Comparison of ENCODE assay signal across 9 mouse cellular contexts in the genomic region with DNA sequence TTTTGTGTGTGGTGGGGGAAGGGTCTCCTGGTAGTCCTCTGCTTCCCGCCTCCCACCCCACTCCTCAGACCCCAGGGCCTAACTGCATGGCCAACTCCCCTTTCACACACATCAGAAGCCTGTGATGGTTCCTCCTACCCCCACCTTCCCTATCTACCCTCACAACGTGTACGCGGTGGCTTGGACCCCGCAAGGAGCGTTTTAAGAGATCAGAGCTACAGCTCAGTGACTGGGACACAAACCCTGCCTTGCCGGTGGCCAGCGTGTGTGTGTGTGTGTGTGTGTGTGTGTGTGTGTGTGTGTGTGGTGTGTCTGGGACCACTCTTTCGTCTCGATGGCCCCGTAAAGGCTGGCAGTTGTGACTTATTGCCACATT. TPM values are rescaled to one million over a fixed set of nuclear protein-coding genes. Genes with fewer than 3 reads are reported as not detected.
DNase-seq lines count a peak whose midpoint lies in the region; ATAC-seq and TF ChIP-seq lines count a peak whose summit lies in the region.
"Had no signal": no experiment of that assay in that cellular context is flagged by ENCODE, and none has a peak within 500 bp of the region (broad histone marks: within the 10 kb centered on the region; RNA-seq: fewer than 3 reads in every experiment).

No protein-coding gene starts in this region.

- H3K9ac ChIP-seq in heart, embryonic 13.5 days, result peak overlapping the region; percentile 84
- peak overlapping the region; percentile 60 for H3K9ac ChIP-seq in MEL (ENCODE audit: control insufficient read depth, low read depth, low read length, poor library complexity, severe bottlenecking)
- peak overlapping the region; percentile 87 for H3K9ac ChIP-seq in forebrain, embryonic 14.5 days (ENCODE audit: low read length)
- peak overlapping the region; percentile 72 for H3K9ac ChIP-seq in liver, embryonic 16.5 days (ENCODE audit: low read depth, low read length)

- no peaks in the 10 kb centered on the region for H3K9me3 ChIP-seq in heart, embryonic 13.5 days
- no peaks in the 10 kb centered on the region for H3K9me3 ChIP-seq in MEL (replicated peaks; ENCODE audit: insufficient read depth, low read length)
- no peaks in the 10 kb centered on the region for H3K9me3 ChIP-seq in forebrain, embryonic 14.5 days (replicated peaks; ENCODE audit: control insufficient read depth, low read length)
- no peaks in the 10 kb centered on the region for H3K9me3 ChIP-seq in liver, embryonic 16.5 days (replicated peaks; ENCODE audit: control insufficient read depth, low read length)

- H3K79me2 ChIP-seq in MEL (ENCODE audit: control insufficient read depth, insufficient read depth, low read length, poor library complexity), result no peaks in the 10 kb centered on the region

- no peak for TF ChIP-seq CTCF in MEL (IDR thresholded peaks at IDR 0.05 in 2 of 3, conservative IDR thresholded peaks at IDR 0.05 in 1 of 3; ENCODE audit: control insufficient read depth in 1 of 3, insufficient read depth in 1 of 3, low read depth in 2 of 3, low read length in 3 of 3, poor library complexity in 1 of 3, severe bottlenecking in 1 of 3)

- TF ChIP-seq POLR2A in MEL (IDR thresholded peaks at IDR 0.05; ENCODE audit: control insufficient read depth in 1 of 2, insufficient read depth in 1 of 2, low read depth in 1 of 2, low read length in 2 of 2, poor library complexity in 1 of 2), result no peak

- intact Hi-C loops in heart, postnatal 10 days (cut with DNase I), result no loop called here

- peaks cover 7% of the 10 kb centered on the region for H3K4me1 ChIP-seq in heart, embryonic 13.5 days
- H3K4me1 ChIP-seq in MEL (ENCODE audit: control insufficient read depth in 1 of 2, insufficient read depth in 2 of 2, low read length in 2 of 2), result peaks cover 6% of the 10 kb centered on the region in 2 experiments; a peak in 3 of 4 replicates
- no peaks in the 10 kb centered on the region for H3K4me1 ChIP-seq in forebrain, embryonic 14.5 days (ENCODE audit: control insufficient read depth, insufficient read depth, low read length)
- peaks cover 19% of the 10 kb centered on the region for H3K4me1 ChIP-seq in liver, embryonic 16.5 days (ENCODE audit: control insufficient read depth, low read depth, low read length)

- peaks cover 25% of the 10 kb centered on the region for H3K27me3 ChIP-seq in heart, embryonic 13.5 days (replicated peaks)
- H3K27me3 ChIP-seq in MEL (ENCODE audit: control insufficient read depth in 1 of 2, insufficient read depth in 2 of 2, low read length in 2 of 2), result no peaks in the 10 kb centered on the region
- no peaks in the 10 kb centered on the region for H3K27me3 ChIP-seq in forebrain, embryonic 14.5 days (replicated peaks; ENCODE audit: control insufficient read depth, insufficient read depth, low read length)
- H3K27me3 ChIP-seq in liver, embryonic 16.5 days (ENCODE audit: control insufficient read depth, insufficient read depth, low read depth, low read length), result peaks cover 2% of the 10 kb centered on the region; the same call in 1 of the 2 replicates

- DNase-seq in heart, adult 11 months, result no peak
- DNase-seq in MEL (ENCODE audit: low read depth, low spot score), result peak; percentile 50
- DNase-seq in forebrain, embryonic 14.5 days (ENCODE audit: low spot score), result peak; percentile 32
- no peak for DNase-seq in B cell, adult 2 months
- no peak for DNase-seq in adrenal gland, postnatal 25 days
- DNase-seq in heart, postnatal 10 days, result no peak

- TF ChIP-seq EP300 in MEL (IDR thresholded peaks at IDR 0.05; ENCODE audit: low read depth in 1 of 2, low read length in 2 of 2), result no peak

- 15% methylated on average over 11 of the region's 11 CpGs for WGBS in heart, embryonic 13.5 days
- WGBS in forebrain, embryonic 14.5 days, result under 1% methylated on average over 11 of the region's 11 CpGs
- WGBS in liver, embryonic 16.5 days (ENCODE audit: insufficient replicate concordance), result 15% methylated on average over 11 of the region's 11 CpGs

- TF ChIP-seq RAD21 in MEL (IDR thresholded peaks at IDR 0.05; ENCODE audit: low read depth, low read length), result no peak

- H3K36me3 ChIP-seq in heart, embryonic 13.5 days, result no peaks in the 10 kb centered on the region
- H3K36me3 ChIP-seq in MEL (ENCODE audit: control insufficient read depth in 1 of 2, insufficient read depth in 2 of 2, low read length in 2 of 2), result peaks cover 0 to 6% of the 10 kb centered on the region in 2 experiments; a peak in 2 of 4 replicates
- H3K36me3 ChIP-seq in forebrain, embryonic 14.5 days (ENCODE audit: control insufficient read depth, insufficient read depth, low read length), result no peaks in the 10 kb centered on the region
- H3K36me3 ChIP-seq in liver, embryonic 16.5 days (ENCODE audit: control insufficient read depth, insufficient read depth), result no peaks in the 10 kb centered on the region

- ATAC-seq in heart, embryonic 13.5 days (ENCODE audit: extremely low read depth, insufficient number of reproducible peaks, low FRiP score, low TSS enrichment), result no peak
- ATAC-seq in forebrain, embryonic 14.5 days, result peak; percentile 69
- peak; percentile 11; the same call in 1 of the 2 replicates for ATAC-seq in liver, embryonic 16.5 days (ENCODE audit: low read depth)

- H3K4me2 ChIP-seq in heart, embryonic 13.5 days, result peak overlapping the region; percentile 98
- H3K4me2 ChIP-seq in forebrain, embryonic 14.5 days (ENCODE audit: low read length), result peak overlapping the region; percentile 80
- H3K4me2 ChIP-seq in liver, embryonic 16.5 days (ENCODE audit: low read depth, low read length), result peak overlapping the region; percentile 87

- H3K27ac ChIP-seq in heart, embryonic 13.5 days (replicated peaks), result no peak overlapping the region
- H3K27ac ChIP-seq in MEL (ENCODE audit: control insufficient read depth, low read depth, low read length), result no peak overlapping the region
- H3K27ac ChIP-seq in forebrain, embryonic 14.5 days (ENCODE audit: low read depth, low read length), result peak overlapping the region; percentile 80
- no peak overlapping the region; the same call in 1 of the 2 replicates for H3K27ac ChIP-seq in liver, embryonic 16.5 days (ENCODE audit: low read length)

- peak overlapping the region; percentile 80 for H3K4me3 ChIP-seq in heart, embryonic 13.5 days
- H3K4me3 ChIP-seq in MEL (ENCODE audit: control insufficient read depth in 1 of 2, insufficient read depth in 1 of 2, low read depth in 2 of 2, low read length in 2 of 2), result peak overlapping the region; percentile 55 to 80
- H3K4me3 ChIP-seq in forebrain, embryonic 14.5 days (ENCODE audit: low read depth, low read length), result peak overlapping the region; percentile 90
- H3K4me3 ChIP-seq in liver, embryonic 16.5 days (ENCODE audit: low read depth, low read length), result peak overlapping the region; percentile 70

TF ChIP-seq in MEL, 35 proteins besides CTCF, POLR2A, EP300 and RAD21 (continues in another document):
- TF ChIP-seq MYC (IDR thresholded peaks at IDR 0.05; ENCODE audit: low read depth, low read length) (no peak), CHD1 (IDR thresholded peaks at IDR 0.05; ENCODE audit: low read depth, low read length) (no peak)

RNA-seq across cellular contexts. Expression of a gene that starts 1.2 kb away (rescaled TPM):
- polyA plus RNA-seq in heart, embryonic 13.5 days (2015; fragmentation: Nextera tagmentation; extraction: Ambion mirVana), result 1.9 TPM in 2 replicates
- 0.36 and 0.62 TPM in 2 replicates for total RNA-seq in MEL (2012; rRNA removed)
- polyA plus RNA-seq in MEL (2012; ENCODE audit: insufficient read depth in 1 of 2, insufficient read length in 2 of 2, low read depth in 1 of 2, low replicate concordance in 2 of 2, missing spikeins in 1 of 2), result 1 to 10 TPM in 1 of 2 experiments, not detected in 1; 5.1 TPM
- 25.9 and 32.5 TPM in 2 replicates for polyA plus RNA-seq in forebrain, embryonic 14.5 days (2014; fragmentation: Nextera tagmentation; extraction: Ambion mirVana)
- polyA plus RNA-seq in liver, embryonic 16.5 days (2015; fragmentation: Nextera tagmentation; extraction: Ambion mirVana), result 1.4 and 2.6 TPM in 2 replicates
- 7.0 and 10.0 TPM in 2 replicates for total RNA-seq in adrenal gland, postnatal 25 days (2021)
- 1 to 10 TPM; 1.1 to 1.9 TPM for total RNA-seq in heart, postnatal 10 days (2021)

RNA-seq across cellular contexts. Expression of a gene that starts 20.5 kb away (rescaled TPM):
- 5.5 and 7.2 TPM in 2 replicates for polyA plus RNA-seq in heart, embryonic 13.5 days (2015; fragmentation: Nextera tagmentation; extraction: Ambion mirVana)
- total RNA-seq in MEL (2012; rRNA removed), result 0.56 and 1.2 TPM in 2 replicates
- under 1 TPM in 1 of 2 experiments, not detected in 1; 0.53 TPM for polyA plus RNA-seq in MEL (2012; ENCODE audit: insufficient read depth in 1 of 2, insufficient read length in 2 of 2, low read depth in 1 of 2, low replicate concordance in 2 of 2, missing spikeins in 1 of 2)
- polyA plus RNA-seq in forebrain, embryonic 14.5 days (2014; fragmentation: Nextera tagmentation; extraction: Ambion mirVana), result 0.54 and 1.3 TPM in 2 replicates
- 3.1 and 4.8 TPM in 2 replicates for polyA plus RNA-seq in liver, embryonic 16.5 days (2015; fragmentation: Nextera tagmentation; extraction: Ambion mirVana)
- not detected in 2 replicates for total RNA-seq in adrenal gland, postnatal 25 days (2021)
- total RNA-seq in heart, postnatal 10 days (2021), result under 1 TPM; 0.30 to 0.91 TPM
- total RNA-seq: left cerebral cortex, postnatal 25 days had no signal

RNA-seq across cellular contexts. Expression of a gene that starts 32.9 kb away (rescaled TPM):
- polyA plus RNA-seq in heart, embryonic 13.5 days (2015; fragmentation: Nextera tagmentation; extraction: Ambion mirVana), result 32.8 TPM in 2 replicates
- total RNA-seq in MEL (2012; rRNA removed), result 60.6 and 68.1 TPM in 2 replicates
- polyA plus RNA-seq in MEL (2012; ENCODE audit: insufficient read depth in 1 of 2, insufficient read length in 2 of 2, low read depth in 1 of 2, low replicate concordance in 2 of 2, missing spikeins in 1 of 2), result 10 to 100 TPM; 54.8 to 90.4 TPM
- polyA plus RNA-seq in forebrain, embryonic 14.5 days (2014; fragmentation: Nextera tagmentation; extraction: Ambion mirVana), result 63.2 and 67.0 TPM in 2 replicates
- polyA plus RNA-seq in liver, embryonic 16.5 days (2015; fragmentation: Nextera tagmentation; extraction: Ambion mirVana), result 25.4 and 25.7 TPM in 2 replicates
- 34.8 and 40.9 TPM in 2 replicates for total RNA-seq in adrenal gland, postnatal 25 days (2021)
- 10 to 100 TPM; 18.8 to 21.5 TPM for total RNA-seq in heart, postnatal 10 days (2021)

RNA-seq across cellular contexts. Expression of a gene that starts 33.1 kb away (rescaled TPM):
- 97.0 and 108 TPM in 2 replicates for polyA plus RNA-seq in heart, embryonic 13.5 days (2015; fragmentation: Nextera tagmentation; extraction: Ambion mirVana)
- total RNA-seq in MEL (2012; rRNA removed), result 52.8 and 58.7 TPM in 2 replicates
- polyA plus RNA-seq in MEL (2012; ENCODE audit: insufficient read depth in 1 of 2, insufficient read length in 2 of 2, low read depth in 1 of 2, low replicate concordance in 2 of 2, missing spikeins in 1 of 2), result 10 to 100 TPM in 1 of 2 experiments, not detected in 1; 64.2 TPM
- 95.7 and 99.8 TPM in 2 replicates for polyA plus RNA-seq in forebrain, embryonic 14.5 days (2014; fragmentation: Nextera tagmentation; extraction: Ambion mirVana)
- 76.2 and 80.9 TPM in 2 replicates for polyA plus RNA-seq in liver, embryonic 16.5 days (2015; fragmentation: Nextera tagmentation; extraction: Ambion mirVana)
- 90.3 and 117 TPM in 2 replicates for total RNA-seq in adrenal gland, postnatal 25 days (2021)
- 10 to 100 TPM; 69.8 to 76.2 TPM for total RNA-seq in heart, postnatal 10 days (2021)

RNA-seq across cellular contexts. Expression of a gene that starts 37.1 kb away (rescaled TPM):
- polyA plus RNA-seq in heart, embryonic 13.5 days (2015; fragmentation: Nextera tagmentation; extraction: Ambion mirVana), result 0.11 TPM in 1 of 2 replicates, not detected in the other
- total RNA-seq in MEL (2012; rRNA removed), result 0.29 and 0.54 TPM in 2 replicates
- polyA plus RNA-seq in MEL (2012; ENCODE audit: insufficient read depth in 1 of 2, insufficient read length in 2 of 2, low read depth in 1 of 2, low replicate concordance in 2 of 2, missing spikeins in 1 of 2), result under 1 TPM in 1 of 2 experiments, not detected in 1; 0.35 TPM
- 0.53 and 2.7 TPM in 2 replicates for polyA plus RNA-seq in forebrain, embryonic 14.5 days (2014; fragmentation: Nextera tagmentation; extraction: Ambion mirVana)
- polyA plus RNA-seq in liver, embryonic 16.5 days (2015; fragmentation: Nextera tagmentation; extraction: Ambion mirVana), result 0.07 TPM in 1 of 2 replicates, not detected in the other
- total RNA-seq in adrenal gland, postnatal 25 days (2021), result not detected in 2 replicates
- not detected for total RNA-seq in heart, postnatal 10 days (2021)
- total RNA-seq: left cerebral cortex, postnatal 25 days had no signal

Comparison
In these comparisons a context has a peak if more than half of its experiments do, and no peak if none do; other contexts are left out.
1. DNase-seq: peak in MEL (single experiment) and forebrain, embryonic 14.5 days (single experiment); none in heart, adult 11 months (single experiment), B cell, adult 2 months (0 of 2), adrenal gland, postnatal 25 days (single experiment) and heart, postnatal 10 days (0 of 2).
2. Peak in every context shown above with its lines, with median percentiles within 50 percentile points of each other: H3K4me2 ChIP-seq, H3K4me3 ChIP-seq and H3K9ac ChIP-seq.